Mouse (Mus musculus) 3T3-L1 (cell line): ENCODE results near the gene Sox9.

Experiments
- DNase-seq: peaks from one replicate; pipeline ENCODE4 v3.0.0-alpha.2; 2015; ENCODE audit warnings: low read depth, low spot score

The Sox9 gene

DNA sequence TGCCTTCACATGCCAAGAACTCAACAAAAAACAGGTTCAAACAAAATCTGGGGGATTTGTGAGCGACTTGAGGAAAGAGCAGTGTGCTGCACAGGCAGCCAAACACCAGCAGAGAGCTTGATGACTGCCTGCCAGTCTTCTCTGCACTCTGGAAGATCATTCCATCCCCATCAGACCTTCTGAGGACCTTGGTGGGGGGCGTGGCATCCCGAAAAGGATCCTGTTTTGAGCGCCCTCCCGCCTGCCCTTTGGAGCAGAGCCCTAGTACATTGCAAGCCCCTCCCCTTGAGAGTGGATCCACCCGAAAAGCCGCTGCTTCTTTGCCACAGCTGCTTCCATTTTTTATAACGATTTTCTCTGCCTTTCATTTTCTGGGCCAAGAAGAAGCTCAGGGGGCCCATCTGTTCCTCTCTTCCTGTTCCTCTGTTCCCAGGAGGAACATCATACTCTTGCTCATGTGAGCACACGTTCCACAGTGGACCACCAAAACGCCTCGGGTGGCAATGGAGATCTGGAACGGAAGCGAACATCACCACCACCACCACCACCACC lies 16.9 kb downstream of the Sox9 start:
- DNase-seq = no peak

DNA sequence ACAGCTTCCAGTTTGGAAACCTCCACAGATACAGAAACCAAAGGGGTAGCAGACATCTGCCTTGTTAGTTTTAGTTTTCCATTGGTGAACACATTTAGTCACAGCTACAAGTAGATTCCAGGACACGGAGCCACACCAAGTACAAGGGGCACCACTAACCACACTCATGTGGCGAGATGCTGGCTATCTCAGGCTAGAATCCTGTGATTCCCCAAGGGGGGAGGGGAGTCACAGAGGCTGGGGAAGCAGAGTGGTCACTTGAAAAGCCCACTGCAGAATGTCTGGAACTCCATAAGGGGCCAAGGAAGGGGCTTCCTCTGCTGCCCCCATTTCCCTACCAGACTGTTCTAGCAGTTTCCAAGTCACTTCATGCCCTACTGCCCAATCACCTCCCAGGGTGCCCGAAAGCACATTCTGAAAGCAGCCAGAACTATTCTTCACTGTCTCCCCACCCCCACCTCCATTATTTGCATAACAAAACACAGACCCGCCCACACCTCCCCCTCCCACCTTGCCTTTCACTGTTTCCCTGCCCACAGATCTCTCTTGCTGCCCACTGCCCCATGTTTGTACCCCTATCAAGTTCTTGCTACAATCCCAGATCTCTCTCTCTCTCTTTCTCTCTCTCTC lies 19.3 kb downstream of the Sox9 start:
- DNase-seq = no peak

DNA sequence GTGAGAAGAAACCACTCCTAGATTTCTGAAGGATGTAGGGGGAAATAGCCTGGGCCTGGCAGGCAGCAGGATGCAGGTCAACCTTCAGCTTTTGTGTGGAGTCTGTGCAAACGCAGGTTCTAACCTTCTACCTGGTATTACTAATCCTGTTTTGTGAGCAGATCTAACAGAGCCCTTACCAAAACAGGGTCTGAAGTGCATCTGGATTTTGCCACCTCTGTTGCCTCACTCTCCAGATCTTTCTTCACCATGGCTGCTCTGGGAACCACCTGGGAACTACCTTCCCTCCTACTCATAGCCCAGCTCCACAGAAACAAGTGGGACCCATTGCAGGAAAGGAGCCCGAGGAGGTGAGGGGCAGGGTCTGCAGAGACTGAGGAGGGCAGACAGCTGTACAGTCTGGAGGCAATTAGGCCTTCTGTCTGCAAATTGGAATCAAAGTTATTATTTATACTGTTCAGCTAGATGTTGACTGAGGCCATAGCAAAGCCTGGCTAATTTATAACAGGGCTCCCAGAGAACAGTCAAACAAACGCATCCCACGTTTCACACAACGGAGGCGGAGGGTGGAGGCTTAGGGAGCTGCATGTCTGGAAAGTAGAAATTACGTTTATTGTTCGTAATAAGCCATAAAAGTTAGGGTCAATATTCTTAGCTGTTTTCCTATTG lies 25.9 kb downstream of the Sox9 start:
- no peak for DNase-seq

GRCm38 (mm10) chr11:112810447-112811151 lies 28.6 kb downstream of the Sox9 start:
- DNase-seq = no peak

- no peak for DNase-seq
Measured at GRCm38 (mm10) chr11:112811152-112811871, 29.3 kb downstream of the Sox9 start.

GRCm38 (mm10) chr11:112817829-112818650 lies 36.0 kb downstream of the Sox9 start:
- peak; percentile 34 for DNase-seq

- DNase-seq = peak; percentile 63
Measured at GRCm38 (mm10) chr11:112818651-112819270, 36.7 kb downstream of the Sox9 start.

DNA sequence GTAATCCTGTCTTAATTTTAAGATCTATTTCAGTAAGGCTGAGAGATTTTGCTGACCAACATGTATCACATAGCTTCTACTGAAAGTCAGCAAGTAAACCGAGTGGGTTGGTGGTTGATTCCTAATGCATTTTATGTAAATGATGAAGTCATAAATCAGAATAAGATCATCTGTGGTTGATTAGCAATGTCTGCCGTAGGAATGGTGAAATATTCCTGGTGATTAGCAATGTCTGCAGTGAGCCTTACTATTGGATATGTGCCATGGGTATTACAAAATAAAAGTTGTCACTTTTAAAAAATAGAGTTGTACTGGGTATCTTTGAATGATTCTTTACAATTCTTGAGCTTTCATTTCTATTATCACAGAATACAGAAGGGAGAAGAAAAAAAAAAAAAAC lies 39.5 kb downstream of the Sox9 start:
- DNase-seq = peak; percentile 64

GRCm38 (mm10) chr11:112824146-112824545 lies 42.1 kb downstream of the Sox9 start:
- peak; percentile 79 for DNase-seq

DNA sequence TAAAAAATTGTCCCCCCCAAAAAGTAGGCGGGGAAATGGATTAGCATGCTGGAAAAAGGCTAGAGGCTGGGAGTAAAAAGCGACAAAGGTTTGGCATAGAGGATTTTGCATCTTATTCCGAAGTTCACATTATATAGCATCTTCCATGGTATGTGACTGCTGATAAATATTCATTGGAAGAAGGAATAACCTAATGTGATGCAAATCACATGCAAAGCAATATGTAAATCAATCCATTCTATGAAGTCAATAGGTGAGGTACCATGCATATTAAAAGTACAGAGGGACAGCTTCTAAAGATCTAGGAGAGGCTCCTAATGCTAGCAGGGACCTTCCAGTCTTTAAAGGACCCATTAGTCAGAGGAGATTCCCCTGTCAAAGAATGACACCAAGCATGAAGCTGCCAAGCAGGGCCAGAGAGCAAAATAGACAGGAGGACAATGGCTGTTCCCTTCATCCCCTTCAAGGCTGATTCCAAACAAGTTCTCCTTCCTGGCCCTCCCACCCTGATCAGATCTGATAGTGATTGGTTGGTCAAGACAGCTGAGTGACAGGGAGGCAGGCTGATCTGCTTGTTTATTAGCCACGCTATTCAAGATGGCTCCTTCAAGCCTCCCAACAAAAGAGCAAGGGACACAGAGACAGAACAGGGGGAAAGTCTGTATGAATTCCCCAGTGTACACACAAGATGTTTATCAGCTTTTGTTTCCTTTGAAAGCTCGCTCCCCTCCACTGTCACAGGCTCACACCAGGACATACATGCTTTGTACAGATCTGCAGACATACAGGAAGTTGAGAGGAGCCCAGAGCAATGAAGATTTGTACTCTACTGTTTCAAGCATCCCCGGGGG lies 44.4 kb downstream of the Sox9 start:
- no peak for DNase-seq

DNA sequence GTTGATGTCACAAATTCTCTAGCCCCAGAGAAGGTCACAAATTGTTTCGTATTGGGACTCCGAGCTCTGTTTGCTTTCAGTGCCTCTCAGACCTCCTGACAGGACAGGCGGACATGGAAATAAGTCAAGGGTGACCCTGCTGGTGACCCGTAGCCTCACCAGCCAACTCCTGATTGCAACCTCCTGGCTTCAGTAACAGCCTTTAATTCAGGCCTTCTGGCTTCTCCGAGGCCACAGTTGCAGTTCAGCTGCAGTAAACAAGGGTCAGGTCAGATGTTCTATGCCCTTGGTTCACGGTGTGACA lies 45.0 kb downstream of the Sox9 start:
- no peak for DNase-seq

DNA sequence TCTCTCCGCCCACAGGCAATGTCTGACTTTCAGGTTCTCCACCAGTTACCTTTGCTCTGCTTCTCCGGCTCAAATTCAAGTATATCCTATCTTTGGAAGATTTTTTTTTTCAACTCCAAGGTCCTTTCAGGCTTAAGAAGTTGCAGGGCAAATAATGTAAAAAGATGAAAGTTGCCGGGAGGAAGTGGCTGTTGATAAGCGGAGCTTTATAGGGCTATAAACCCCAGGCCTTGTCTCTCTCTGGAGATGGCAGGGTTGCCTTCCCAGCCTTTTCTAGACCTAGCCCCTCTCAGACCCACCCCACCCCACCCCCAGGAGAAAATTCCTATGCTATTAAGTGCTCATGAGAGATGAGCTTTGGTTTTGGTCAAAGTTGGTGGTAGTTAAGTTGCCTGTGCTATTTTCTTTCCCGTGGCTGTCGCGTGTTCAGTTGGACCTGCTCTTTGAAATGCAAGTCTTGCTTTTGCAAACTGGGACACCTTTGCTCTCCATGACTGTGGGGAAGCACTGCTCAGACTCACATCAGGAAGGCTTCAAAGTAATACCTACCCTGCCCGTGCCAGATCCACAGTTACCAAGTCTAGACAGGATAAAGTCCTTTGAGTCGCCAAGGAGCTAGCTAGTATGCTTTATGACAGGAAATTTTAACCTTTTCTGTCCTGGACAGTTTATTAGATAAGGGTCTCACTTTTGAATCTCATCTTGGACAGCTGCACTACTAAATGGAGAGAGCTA lies 46.7 kb downstream of the Sox9 start:
- DNase-seq = no peak

DNA sequence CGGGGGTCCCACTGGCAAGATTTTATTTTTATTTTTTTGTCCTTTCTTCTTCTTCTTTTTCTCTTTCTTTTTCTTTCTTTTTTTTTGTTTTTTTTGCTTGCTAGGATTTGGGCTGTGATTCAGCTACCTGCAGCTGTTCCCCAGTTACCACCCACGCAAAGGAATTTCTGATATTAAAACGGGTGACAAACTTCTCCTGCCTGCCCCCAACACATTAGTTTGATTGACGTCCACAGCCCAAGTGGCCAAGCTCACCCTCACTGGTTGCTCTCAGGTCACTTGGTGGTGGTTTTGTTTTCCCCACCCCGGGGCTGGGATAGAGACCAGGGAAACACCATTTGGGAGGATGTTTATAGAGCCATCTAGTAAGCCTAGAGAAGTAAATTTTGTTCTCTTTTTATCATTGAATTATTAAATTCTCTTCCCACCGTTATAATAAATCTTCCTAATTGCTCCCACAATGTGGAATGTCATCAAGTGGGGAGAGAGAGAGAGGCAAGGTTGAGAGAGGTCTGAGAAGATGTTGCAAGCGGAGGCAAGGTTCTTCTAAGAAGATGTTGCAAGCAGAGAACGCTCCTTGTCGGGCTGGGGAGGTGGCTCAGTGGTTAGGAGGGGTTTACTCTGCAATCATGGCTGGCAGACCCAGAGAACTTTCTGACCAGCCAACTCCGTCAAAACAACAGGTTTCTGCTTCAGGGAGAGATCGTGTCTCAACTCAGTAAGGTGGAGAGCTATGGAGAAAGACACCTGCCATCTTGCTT lies 52.4 kb downstream of the Sox9 start:
- DNase-seq = peak; percentile 65

- DNase-seq = peak; percentile 18
Measured at GRCm38 (mm10) chr11:112835468-112836092, 53.6 kb downstream of the Sox9 start.
